In genomic region chr8:84454532-84454931, GRCm38 (mm10) we compare ENCODE assay signal across 10 mouse cellular contexts.
A peak's percentile ranks its signal among the peaks of the same experiment; 100 is the strongest.
DNase-seq lines count a peak whose midpoint lies in the region; ATAC-seq and TF ChIP-seq lines count a peak whose summit lies in the region.
"Had no signal": no experiment of that assay in that cellular context is flagged by ENCODE, and none has a peak within 500 bp of the region (broad histone marks: within the 10 kb centered on the region; RNA-seq: fewer than 3 reads in every experiment).

No protein-coding gene starts in this region.

- H3K4me1 ChIP-seq in kidney, embryonic 15.5 days: no peaks in the 10 kb centered on the region
- H3K4me1 ChIP-seq in kidney, adult 2 months (ENCODE audit: control insufficient read depth, insufficient read depth, low read length): no peaks in the 10 kb centered on the region
- H3K4me1 ChIP-seq: embryonic facial prominence, embryonic 12.5 days had no signal

- no peak for TF ChIP-seq POLR2A in kidney, adult 2 months (IDR thresholded peaks at IDR 0.05; ENCODE audit: low read depth, low read length)

- H3K9ac ChIP-seq in kidney, embryonic 15.5 days: no peak overlapping the region
- H3K9ac ChIP-seq: embryonic facial prominence, embryonic 12.5 days; midbrain, embryonic 12.5 days had no signal

- no peaks in the 10 kb centered on the region for H3K27me3 ChIP-seq in kidney, embryonic 15.5 days
- no peaks in the 10 kb centered on the region for H3K27me3 ChIP-seq in kidney, adult 2 months (replicated peaks; ENCODE audit: control insufficient read depth, insufficient read depth, low read length)
- H3K27me3 ChIP-seq: embryonic facial prominence, embryonic 12.5 days; midbrain, embryonic 12.5 days had no signal

- no peak for ATAC-seq in kidney, embryonic 15.5 days (replicated peaks; ENCODE audit: low FRiP score)
- ATAC-seq in frontal cortex, adult (ENCODE audit: low TSS enrichment): no peak

- no peaks in the 10 kb centered on the region for H3K36me3 ChIP-seq in kidney, embryonic 15.5 days
- H3K36me3 ChIP-seq in kidney, adult 2 months (ENCODE audit: control insufficient read depth, insufficient read depth, low read length): no peaks in the 10 kb centered on the region
- H3K36me3 ChIP-seq: embryonic facial prominence, embryonic 12.5 days; midbrain, embryonic 12.5 days had no signal

- no peak for TF ChIP-seq CTCF in kidney, adult 2 months (conservative IDR thresholded peaks at IDR 0.05; ENCODE audit: insufficient read depth, insufficient read length, low read depth, low read length)

- H3K4me2 ChIP-seq in kidney, embryonic 15.5 days: no peak overlapping the region
- H3K4me2 ChIP-seq: embryonic facial prominence, embryonic 12.5 days; midbrain, embryonic 12.5 days had no signal

- H3K9me3 ChIP-seq in kidney, embryonic 15.5 days (replicated peaks): no peaks in the 10 kb centered on the region
- H3K9me3 ChIP-seq: embryonic facial prominence, embryonic 12.5 days; midbrain, embryonic 12.5 days had no signal

- no peak overlapping the region for H3K4me3 ChIP-seq in kidney, embryonic 15.5 days (replicated peaks)
- H3K4me3 ChIP-seq in kidney, adult 2 months (ENCODE audit: insufficient read depth, low read depth, low read length): no peak overlapping the region
- H3K4me3 ChIP-seq: embryonic facial prominence, embryonic 12.5 days; midbrain, embryonic 12.5 days had no signal

- WGBS in kidney, embryonic 15.5 days: 36% methylated on average over 6 of the region's 6 CpGs
- WGBS in kidney, adult 2 months: 31% methylated on average over 6 of the region's 6 CpGs

- peak; percentile 43 for DNase-seq in kidney, adult 18-20 months
- DNase-seq in NIH3T3 (ENCODE audit: low read depth): peak; percentile 83
- DNase-seq in embryo, embryonic 11.5 days (ENCODE audit: low read depth, low spot score): peak; percentile 76
- DNase-seq in kidney, adult 2 months: peak; percentile 50
- DNase-seq in lung, postnatal 4 days: peak; percentile 66 to 67
- peak; percentile 42 to 74 for DNase-seq in urinary bladder, postnatal 4 days (ENCODE audit: low spot score in 2 of 2)

- no peak overlapping the region for H3K27ac ChIP-seq in kidney, embryonic 15.5 days
- no peak overlapping the region for H3K27ac ChIP-seq in kidney, adult 2 months (ENCODE audit: insufficient read depth, low read depth, low read length)
- H3K27ac ChIP-seq: embryonic facial prominence, embryonic 12.5 days; midbrain, embryonic 12.5 days had no signal
